Mouse (Mus musculus): Measurements from ENCODE around the gene Tirap. TPM values are rescaled to one million over a fixed set of nuclear protein-coding genes. Genes with fewer than 3 reads are reported as not detected.

The Tirap gene
- total RNA-seq (2014; rRNA removed) (12.3 and 13.3 TPM in 2 replicates), polyA plus RNA-seq (2012; rRNA removed) (23.6 and 24.2 TPM in 2 replicates)

- H3K27ac ChIP-seq (replicated peaks; ENCODE audit: insufficient read depth, low read depth, low read length): peak within 1 kb of the TSS; percentile 81
- H3K4me3 ChIP-seq (ENCODE audit: insufficient read depth, low read depth, low read length): peak within 1 kb of the TSS; percentile 71
- peaks cover 13% of the 10 kb centered on the region for H3K4me1 ChIP-seq (ENCODE audit: control insufficient read depth, insufficient read depth, low read length)
- H3K27me3 ChIP-seq (ENCODE audit: control insufficient read depth, insufficient read depth, low read length): no peaks in the 10 kb centered on the region
- H3K9ac ChIP-seq (ENCODE audit: low read depth, low read length): peak within 1 kb of the TSS; percentile 86
- peak; percentile 75 for DNase-seq (ENCODE audit: extremely low read depth, low read depth, low spot score)
- peaks cover 4% of the 10 kb centered on the region; the same call in 1 of the 2 replicates for H3K79me2 ChIP-seq (ENCODE audit: control insufficient read depth, insufficient read depth, low read length)
- TF ChIP-seq POLR2A (IDR thresholded peaks at IDR 0.05; ENCODE audit: extremely low read depth, insufficient read depth, low read length) (peak; percentile 42; the same call in 1 of the 2 replicates), CTCF (IDR thresholded peaks at IDR 0.05; ENCODE audit: low read depth, low read length) (peak; percentile 86)
- WGBS: under 1% methylated on average over 44 of the region's 44 CpGs
- peaks cover 5% of the 10 kb centered on the region; the same call in 1 of the 2 replicates for H3K36me3 ChIP-seq (ENCODE audit: control insufficient read depth, insufficient read depth, low read length)
Measured at GRCm38 (mm10) chr9:35199772-35200471, at the start of gene Tirap, which contains the start of gene Srpr. Gene Tirap (minus strand): TSS chr9:35200291. Gene Srpr (plus strand): TSS chr9:35200175.

DNA sequence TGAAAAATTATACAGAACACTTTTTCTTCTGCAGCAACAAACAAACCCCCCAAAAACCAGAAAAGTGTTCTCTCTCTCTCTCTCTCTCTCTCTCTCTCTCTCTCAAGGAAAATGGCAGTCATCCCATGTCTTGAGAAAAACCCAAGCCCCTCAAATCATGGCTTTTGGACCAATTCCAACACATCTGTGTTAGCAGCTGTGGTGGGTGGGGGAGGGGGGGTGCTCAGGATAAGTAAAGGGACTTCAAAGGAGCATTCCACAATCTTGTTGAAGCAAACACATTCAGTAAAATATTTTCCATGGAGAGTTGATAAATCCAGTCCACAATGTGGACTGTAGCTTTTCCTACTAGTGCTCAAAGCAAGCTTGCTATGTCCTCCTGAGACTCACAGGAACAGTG is 49.4 kb upstream of the Tirap start:
- Histone ChIP-seq H3K27me3 (ENCODE audit: control insufficient read depth, insufficient read depth, low read length) (no peaks in the 10 kb centered on the region), H3K27ac (replicated peaks; ENCODE audit: insufficient read depth, low read depth, low read length) (no peak overlapping the region), H3K4me1 (ENCODE audit: control insufficient read depth, insufficient read depth, low read length) (peaks cover 2% of the 10 kb centered on the region; the same call in 1 of the 2 replicates), H3K79me2 (ENCODE audit: control insufficient read depth, insufficient read depth, low read length) (peaks cover 5% of the 10 kb centered on the region; the same call in 1 of the 2 replicates), H3K4me3 (ENCODE audit: insufficient read depth, low read depth, low read length) (no peak overlapping the region), H3K36me3 (ENCODE audit: control insufficient read depth, insufficient read depth, low read length) (peaks cover 2% of the 10 kb centered on the region; the same call in 1 of the 2 replicates), H3K9ac (ENCODE audit: low read depth, low read length) (no peak overlapping the region)
- TF ChIP-seq CTCF (IDR thresholded peaks at IDR 0.05; ENCODE audit: low read depth, low read length): no peak
- TF ChIP-seq POLR2A (IDR thresholded peaks at IDR 0.05; ENCODE audit: extremely low read depth, insufficient read depth, low read length): no peak
- no peak for DNase-seq (ENCODE audit: extremely low read depth, low read depth, low spot score)

DNA sequence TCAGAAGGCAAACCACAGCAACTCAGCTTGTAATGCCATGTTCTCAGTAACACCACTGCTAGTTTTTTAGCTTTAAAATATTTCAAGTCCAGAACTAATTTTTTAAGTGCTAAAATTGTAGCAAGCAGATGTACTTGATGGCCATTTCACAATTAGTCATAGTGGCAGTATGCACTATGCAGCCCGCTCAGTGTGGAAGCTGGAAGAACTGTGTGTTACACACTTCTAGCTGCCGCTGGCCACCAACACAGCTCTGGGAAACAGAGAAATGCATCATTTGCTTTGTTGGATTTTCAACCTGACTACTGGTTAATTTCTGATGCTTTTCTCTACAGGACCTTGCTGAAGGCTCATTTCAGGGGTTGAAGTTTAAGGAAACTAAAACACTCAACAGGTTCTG is 47.3 kb upstream of the Tirap start:
- TF ChIP-seq POLR2A (IDR thresholded peaks at IDR 0.05; ENCODE audit: extremely low read depth, insufficient read depth, low read length): no peak
- H3K27ac ChIP-seq (replicated peaks; ENCODE audit: insufficient read depth, low read depth, low read length): no peak overlapping the region
- 93% methylated on average over 2 of the region's 2 CpGs for WGBS
- H3K36me3 ChIP-seq (ENCODE audit: control insufficient read depth, insufficient read depth, low read length): peaks cover 2% of the 10 kb centered on the region; the same call in 1 of the 2 replicates
- H3K27me3 ChIP-seq (ENCODE audit: control insufficient read depth, insufficient read depth, low read length): no peaks in the 10 kb centered on the region
- H3K4me3 ChIP-seq (ENCODE audit: insufficient read depth, low read depth, low read length): no peak overlapping the region
- DNase-seq (ENCODE audit: extremely low read depth, low read depth, low spot score): no peak
- peaks cover 5% of the 10 kb centered on the region; the same call in 1 of the 2 replicates for H3K79me2 ChIP-seq (ENCODE audit: control insufficient read depth, insufficient read depth, low read length)
- no peak overlapping the region for H3K9ac ChIP-seq (ENCODE audit: low read depth, low read length)
- peaks cover 2% of the 10 kb centered on the region; the same call in 1 of the 2 replicates for H3K4me1 ChIP-seq (ENCODE audit: control insufficient read depth, insufficient read depth, low read length)

- TF ChIP-seq POLR2A (IDR thresholded peaks at IDR 0.05; ENCODE audit: extremely low read depth, insufficient read depth, low read length) (no peak), CTCF (IDR thresholded peaks at IDR 0.05; ENCODE audit: low read depth, low read length) (peak; percentile 23)
- WGBS: 21% methylated on average over 1 of the region's 1 CpGs
Measured at GRCm38 (mm10) chr9:35239734-35240133, 39.6 kb upstream of the Tirap start.

DNA sequence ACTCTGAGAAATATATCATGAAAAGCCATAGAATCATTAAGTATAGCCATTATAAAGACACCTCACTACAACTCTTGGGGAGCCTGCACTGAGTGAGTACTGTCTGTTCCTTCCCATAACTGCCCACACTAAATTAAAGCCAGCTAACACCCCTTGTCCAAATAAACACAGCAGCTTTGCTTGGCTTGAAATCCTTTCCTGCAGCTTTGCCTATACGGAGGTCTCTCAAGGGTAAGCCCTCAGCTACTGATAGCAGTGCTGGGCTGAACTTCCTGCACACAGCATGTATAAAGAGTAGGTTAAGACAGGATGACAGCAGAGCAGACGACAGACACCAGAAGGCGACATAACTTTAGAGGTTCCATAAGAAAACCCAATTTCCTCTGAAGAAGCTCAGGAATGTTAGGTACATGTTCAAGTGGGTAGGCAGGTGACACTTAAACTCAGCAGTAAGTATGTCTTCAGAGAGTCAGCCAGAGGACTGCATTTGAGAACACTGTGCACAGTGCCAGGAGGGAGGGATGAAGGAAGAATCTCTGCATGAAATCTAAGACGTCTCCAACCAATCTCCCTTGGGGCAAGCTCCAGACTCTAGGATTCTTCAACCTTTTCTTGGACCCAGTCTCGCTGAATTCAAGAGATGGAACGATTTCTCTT is 39.0 kb upstream of the Tirap start:
- H3K27ac ChIP-seq (replicated peaks; ENCODE audit: insufficient read depth, low read depth, low read length): no peak overlapping the region
- H3K9ac ChIP-seq (ENCODE audit: low read depth, low read length): no peak overlapping the region
- 73% methylated on average over 6 of the region's 6 CpGs for WGBS
- H3K4me3 ChIP-seq (ENCODE audit: insufficient read depth, low read depth, low read length): no peak overlapping the region
- no peaks in the 10 kb centered on the region for H3K79me2 ChIP-seq (ENCODE audit: control insufficient read depth, insufficient read depth, low read length)
- H3K36me3 ChIP-seq (ENCODE audit: control insufficient read depth, insufficient read depth, low read length): peaks cover 9% of the 10 kb centered on the region
- no peaks in the 10 kb centered on the region; the same call in 1 of the 2 replicates for H3K4me1 ChIP-seq (ENCODE audit: control insufficient read depth, insufficient read depth, low read length)
- DNase-seq (ENCODE audit: extremely low read depth, low read depth, low spot score): no peak
- no peaks in the 10 kb centered on the region for H3K27me3 ChIP-seq (ENCODE audit: control insufficient read depth, insufficient read depth, low read length)
- TF ChIP-seq CTCF (IDR thresholded peaks at IDR 0.05; ENCODE audit: low read depth, low read length) (no peak), POLR2A (IDR thresholded peaks at IDR 0.05; ENCODE audit: extremely low read depth, insufficient read depth, low read length) (no peak)

More at GRCm38 (mm10) chr9:35239734-35240133, 39.6 kb upstream of the Tirap start:
- no peak overlapping the region for H3K9ac ChIP-seq (ENCODE audit: low read depth, low read length)
- no peaks in the 10 kb centered on the region for H3K79me2 ChIP-seq (ENCODE audit: control insufficient read depth, insufficient read depth, low read length)
- H3K4me3 ChIP-seq (ENCODE audit: insufficient read depth, low read depth, low read length): no peak overlapping the region
- no peak overlapping the region for H3K27ac ChIP-seq (replicated peaks; ENCODE audit: insufficient read depth, low read depth, low read length)
- H3K4me1 ChIP-seq (ENCODE audit: control insufficient read depth, insufficient read depth, low read length): no peaks in the 10 kb centered on the region; the same call in 1 of the 2 replicates
- H3K27me3 ChIP-seq (ENCODE audit: control insufficient read depth, insufficient read depth, low read length): no peaks in the 10 kb centered on the region
- DNase-seq (ENCODE audit: extremely low read depth, low read depth, low spot score): no peak
- peaks cover 5% of the 10 kb centered on the region; the same call in 1 of the 2 replicates for H3K36me3 ChIP-seq (ENCODE audit: control insufficient read depth, insufficient read depth, low read length)

Measured in liver, adult 2 months (tissue).